Comparison of ENCODE assay signal across 15 mouse cellular contexts in the genomic region with DNA sequence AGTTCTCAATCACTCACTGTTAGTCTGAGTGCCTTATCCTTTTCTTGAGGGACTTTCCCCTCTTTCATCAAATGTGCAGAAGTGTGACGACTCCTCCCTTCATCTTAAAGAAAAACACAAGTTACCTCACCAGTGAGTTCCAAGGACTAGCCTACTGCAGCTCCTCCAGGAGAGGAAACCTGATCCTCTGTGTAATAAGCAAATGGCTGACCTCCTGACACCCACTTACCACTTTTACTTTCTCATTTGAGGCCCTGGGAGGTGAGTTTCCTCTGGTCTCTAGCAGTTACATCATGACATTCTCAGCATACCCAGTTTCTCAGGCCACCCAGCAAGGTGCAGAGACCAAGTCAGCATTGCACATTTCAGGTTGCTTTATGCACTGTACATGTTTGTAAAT.
DNase-seq lines count a peak whose midpoint lies in the region; ATAC-seq lines count a peak whose summit lies in the region.
"Had no signal": no experiment of that assay in that cellular context is flagged by ENCODE, and none has a peak within 500 bp of the region (broad histone marks: within the 10 kb centered on the region; RNA-seq: fewer than 3 reads in every experiment).

No protein-coding gene starts in this region.

- H3K36me3 ChIP-seq in embryonic facial prominence, embryonic 11.5 days (replicated peaks; ENCODE audit: control insufficient read depth, insufficient read depth, low read depth, low read length) = no peaks in the 10 kb centered on the region
- H3K36me3 ChIP-seq: limb, embryonic 15.5 days; midbrain, embryonic 13.5 days had no signal

- peak; percentile 12 to 26 for DNase-seq in kidney, postnatal 4 days
- DNase-seq in kidney, postnatal 25 days = no peak
- peak; percentile 79 for DNase-seq in embryo, embryonic 10 days (ENCODE audit: low spot score)
- peak; percentile 76 for DNase-seq in embryonic facial prominence, embryonic 11.5 days (ENCODE audit: low spot score)
- DNase-seq in mesoderm, embryonic 11.5 days (ENCODE audit: low read depth, low spot score) = peak; percentile 79
- no peak for DNase-seq in right cerebral cortex, postnatal 14 days
- DNase-seq: cerebellum, adult 11 months; forebrain, postnatal 0 days; gastrocnemius, postnatal 25 days; heart, postnatal 4 days; kidney, adult 8-10 months had no signal

- H3K4me2 ChIP-seq in embryonic facial prominence, embryonic 11.5 days (ENCODE audit: low read depth, low read length) = no peak overlapping the region
- H3K4me2 ChIP-seq: heart, embryonic 11.5 days; limb, embryonic 15.5 days; midbrain, embryonic 13.5 days had no signal

- H3K9me3 ChIP-seq in embryonic facial prominence, embryonic 11.5 days (replicated peaks; ENCODE audit: control insufficient read depth, low read length) = no peaks in the 10 kb centered on the region
- H3K9me3 ChIP-seq: limb, embryonic 15.5 days; midbrain, embryonic 13.5 days had no signal

- H3K4me3 ChIP-seq in embryonic facial prominence, embryonic 11.5 days (ENCODE audit: low read depth, low read length) = no peak overlapping the region
- H3K4me3 ChIP-seq: limb, embryonic 15.5 days; midbrain, embryonic 13.5 days had no signal

- ATAC-seq in embryonic facial prominence, embryonic 11.5 days (replicated peaks; ENCODE audit: insufficient number of reproducible peaks, low FRiP score, low TSS enrichment, low read depth) = peak; percentile 61; the same call in 1 of the 2 replicates
- ATAC-seq in CD4-positive, CD25-positive, alpha-beta regulatory T cell, adult 4 months = no peak
- ATAC-seq: forebrain, postnatal 0 days; midbrain, embryonic 13.5 days had no signal

- H3K27ac ChIP-seq in embryonic facial prominence, embryonic 11.5 days (replicated peaks; ENCODE audit: low read depth, low read length) = no peak overlapping the region
- H3K27ac ChIP-seq: limb, embryonic 15.5 days; midbrain, embryonic 13.5 days had no signal

- H3K4me1 ChIP-seq in embryonic facial prominence, embryonic 11.5 days (ENCODE audit: control insufficient read depth, insufficient read depth, low read length) = no peaks in the 10 kb centered on the region
- H3K4me1 ChIP-seq: midbrain, embryonic 13.5 days had no signal

- 11% methylated on average over 1 of the region's 1 CpGs for WGBS in embryonic facial prominence, embryonic 11.5 days

- H3K27me3 ChIP-seq in embryonic facial prominence, embryonic 11.5 days (ENCODE audit: control insufficient read depth, insufficient read depth, low read length) = no peaks in the 10 kb centered on the region
- H3K27me3 ChIP-seq: midbrain, embryonic 13.5 days had no signal

- H3K9ac ChIP-seq in embryonic facial prominence, embryonic 11.5 days (replicated peaks; ENCODE audit: low read length) = no peak overlapping the region
- H3K9ac ChIP-seq: forebrain, postnatal 0 days; limb, embryonic 15.5 days; midbrain, embryonic 13.5 days had no signal

Comparison
In these comparisons a context has a peak if more than half of its experiments do, and no peak if none do; other contexts are left out.
1. DNase-seq: peak in kidney, postnatal 4 days (2 of 2), embryo, embryonic 10 days (single experiment), embryonic facial prominence, embryonic 11.5 days (single experiment) and mesoderm, embryonic 11.5 days (single experiment); none in kidney, postnatal 25 days (0 of 2) and right cerebral cortex, postnatal 14 days (single experiment).